Mouse (Mus musculus): ENCODE results near the gene Ppp2ca.

DNA sequence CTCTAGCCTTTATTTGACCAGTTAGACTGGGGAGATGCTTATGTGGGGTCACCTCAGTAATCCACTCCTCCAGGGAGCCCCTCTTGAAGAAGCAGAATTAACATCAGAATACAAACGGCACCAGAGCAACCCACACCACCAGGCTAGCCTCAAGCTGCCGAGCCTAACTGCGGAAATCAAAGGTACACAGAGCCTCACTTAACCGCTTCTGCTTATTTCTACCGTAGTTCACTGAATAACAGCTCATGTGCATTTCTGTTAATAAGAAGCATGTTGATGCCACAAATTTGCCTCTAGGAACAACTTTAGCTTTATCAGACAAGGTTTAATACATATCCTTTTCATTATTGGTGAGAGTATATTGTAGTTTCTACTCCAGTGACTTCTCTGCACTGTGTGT, 32.6 kb upstream of the Ppp2ca start:
- TF ChIP-seq CTCF (IDR thresholded peaks at IDR 0.05; ENCODE audit: borderline replicate concordance, extremely low read depth, insufficient read depth, insufficient read length) = no peak
- TF ChIP-seq POLR2A (IDR thresholded peaks at IDR 0.05; ENCODE audit: borderline replicate concordance, extremely low read depth, insufficient read depth, insufficient read length, poor library complexity, severe bottlenecking) = no peak

Measured in brain, embryonic 14.5 days (tissue).